Mouse (Mus musculus) limb, embryonic 11.5 days (tissue): ENCODE results near the gene Mical2. TPM values are rescaled to one million over a fixed set of nuclear protein-coding genes. Genes with fewer than 3 reads are reported as not detected.

Experiments used
- ATAC-seq: fragments of 200-750 bp; cut with Nextera tagmentation; 2 replicates; pipeline ENCODE4 v1.8.0; 2017; ENCODE audit warnings: low read depth; ENCODE audit not compliant: insufficient number of reproducible peaks, low FRiP score, low TSS enrichment
- DNase-seq: peaks from one replicate; pipeline ENCODE4 v3.0.0-alpha.2; 2015; ENCODE audit warnings: low spot score
- H3K27ac ChIP-seq: fragments of 300-500 bp; sonication (generic); replicated peaks from 2 replicates; pipeline ENCODE4 v1.5.1; 2014; ENCODE audit warnings: low read depth, mild to moderate bottlenecking, low read length
- H3K27me3 ChIP-seq: fragments of 300-500 bp; sonication (generic); 2 replicates; pipeline ENCODE4 v1.6.1; 2014; ENCODE audit warnings: mild to moderate bottlenecking, low read length, mixed read lengths; ENCODE audit not compliant: control insufficient read depth, insufficient read depth
- H3K36me3 ChIP-seq: fragments of 300-500 bp; sonication (generic); 2 replicates; pipeline ENCODE4 v1.6.1; 2014; ENCODE audit warnings: mild to moderate bottlenecking, low read length, moderate library complexity, mixed read lengths; ENCODE audit not compliant: control insufficient read depth, insufficient read depth
- H3K4me1 ChIP-seq: fragments of 300-500 bp; sonication (generic); 2 replicates; pipeline ENCODE4 v1.6.1; 2014; ENCODE audit warnings: low read length, mixed read lengths; ENCODE audit not compliant: control insufficient read depth, insufficient read depth
- H3K4me2 ChIP-seq: fragments of 300-500 bp; sonication (generic); 2 replicates; pipeline ENCODE4 v1.6.1; 2014; ENCODE audit warnings: low read depth, mild to moderate bottlenecking, moderate library complexity; ENCODE audit not compliant: severe bottlenecking
- H3K4me3 ChIP-seq: fragments of 300-500 bp; sonication (generic); 2 replicates; pipeline ENCODE4 v1.5.1; 2014; ENCODE audit warnings: low read depth, low read length
- H3K9ac ChIP-seq: fragments of 300-500 bp; sonication (generic); 2 replicates; pipeline ENCODE4 v1.6.1; 2014; ENCODE audit warnings: mild to moderate bottlenecking, low read length
- H3K9me3 ChIP-seq: fragments of 300-500 bp; sonication (generic); 2 replicates; pipeline ENCODE4 v1.6.1; 2016; ENCODE audit warnings: low read length; ENCODE audit not compliant: control insufficient read depth
- WGBS: fragments of 180-500 bp; shearing (Covaris S2); extraction: QIAGEN DNeasy Blood & Tissue Kit; methylation state at CpG from one replicate; pipeline ENCODE4 v1.1.7; 2014; 5-methylcytosine and 5-hydroxymethylcytosine counted together
- polyA plus RNA-seq: library from polyadenylated mRNA; unstranded; fragments of >200 nt; fragmentation: Nextera tagmentation; extraction: Ambion mirVana; gene quantifications from 2 replicates; pipeline ENCODE4 v1.2.1, GENCODE M21; 2014

Mical2 gene
- polyA plus RNA-seq, 1 experiment from 2014 or later: 2.3 TPM

DNA sequence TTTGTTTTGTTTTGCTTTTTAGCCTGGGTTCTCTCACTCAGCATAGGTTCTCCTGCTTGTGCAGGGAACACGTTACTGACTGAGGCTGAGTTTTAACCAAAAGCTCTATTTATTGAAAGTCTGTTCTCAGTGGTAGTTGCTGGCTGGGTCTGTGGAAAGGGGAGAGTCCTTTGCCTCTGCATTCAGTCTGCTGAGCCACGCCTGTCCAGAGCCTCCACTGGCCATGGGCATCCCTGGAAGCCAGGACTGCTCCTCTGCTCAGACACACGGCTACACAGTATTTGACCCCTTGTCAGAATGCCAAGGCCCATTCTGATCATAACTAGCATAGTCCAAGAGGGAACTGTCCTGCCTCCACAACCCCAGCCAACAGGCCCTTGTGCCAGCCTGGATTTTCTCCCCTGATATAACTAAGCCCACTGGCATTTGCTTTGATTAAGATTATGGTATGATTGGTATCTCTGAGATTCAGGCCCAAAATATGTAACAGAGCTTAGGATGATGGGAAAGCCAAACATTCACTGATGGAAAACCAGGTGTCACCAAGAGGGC lies 73.3 kb downstream of the Mical2 start:
- Histone ChIP-seq H3K9ac (no peak overlapping the region), H3K36me3 (no peaks in the 10 kb centered on the region), H3K4me1 (no peaks in the 10 kb centered on the region), H3K27ac (no peak overlapping the region), H3K9me3 (no peaks in the 10 kb centered on the region), H3K4me3 (no peak overlapping the region), H3K27me3 (no peaks in the 10 kb centered on the region), H3K4me2 (no peak overlapping the region)
- ATAC-seq (no peak), DNase-seq (no peak)
- WGBS: 80% methylated on average over 3 of the region's 3 CpGs

DNA sequence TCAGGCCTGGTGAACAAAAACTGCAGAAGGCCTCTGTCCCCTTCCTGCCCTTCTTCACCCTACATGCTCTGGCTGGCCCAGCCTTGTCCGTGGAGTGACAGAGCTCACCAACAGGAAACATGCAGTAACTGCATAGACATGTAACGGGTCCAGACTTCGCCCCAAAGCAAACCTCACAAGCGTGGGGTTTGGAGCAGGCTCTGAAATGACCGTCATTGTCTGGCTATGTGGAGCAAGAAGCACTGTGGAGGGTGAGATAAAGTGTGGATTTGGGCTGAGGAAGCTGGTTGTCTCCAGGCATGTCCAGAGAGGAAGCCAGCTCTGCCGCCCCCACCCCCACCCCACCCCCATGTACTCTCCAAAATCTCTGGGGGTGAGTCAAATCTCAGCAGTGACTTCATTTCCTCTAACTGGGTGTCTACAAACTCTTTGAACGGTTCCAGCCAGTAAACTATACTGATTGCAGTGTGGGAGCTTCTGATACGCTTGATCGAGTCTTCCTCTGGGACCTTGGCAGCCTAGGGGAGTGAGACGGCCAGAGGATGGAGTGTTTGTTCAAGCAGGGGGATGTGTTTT lies 74.0 kb downstream of the Mical2 start:
- no peaks in the 10 kb centered on the region for H3K36me3 ChIP-seq
- DNase-seq: no peak
- no peak overlapping the region for H3K27ac ChIP-seq
- H3K4me3 ChIP-seq: no peak overlapping the region
- WGBS: 78% methylated on average over 10 of the region's 10 CpGs
- H3K4me1 ChIP-seq: no peaks in the 10 kb centered on the region
- no peaks in the 10 kb centered on the region for H3K27me3 ChIP-seq
- H3K4me2 ChIP-seq: no peak overlapping the region
- ATAC-seq: no peak
- H3K9ac ChIP-seq: no peak overlapping the region
- H3K9me3 ChIP-seq: no peaks in the 10 kb centered on the region

DNA sequence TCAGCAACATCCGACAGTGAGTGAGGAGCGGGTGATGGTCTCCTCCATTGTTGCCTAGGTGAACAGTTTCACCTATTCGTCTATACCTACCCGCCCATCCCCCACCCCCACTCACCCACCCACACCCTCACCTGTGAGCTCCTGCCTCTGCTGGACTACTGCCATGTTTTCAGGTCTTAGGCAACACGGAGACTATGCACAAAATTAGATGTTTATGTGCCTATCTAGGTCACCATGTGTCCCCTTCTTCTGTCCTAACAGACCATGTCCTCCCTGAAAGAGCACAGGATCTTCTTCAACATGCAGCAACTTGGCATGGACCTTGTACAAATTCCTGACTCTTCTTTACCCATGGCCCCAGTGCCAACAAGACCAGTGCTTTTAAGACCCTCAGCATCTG lies 74.5 kb downstream of the Mical2 start:
- 85% methylated on average over 5 of the region's 5 CpGs for WGBS
- Histone ChIP-seq H3K9ac (no peak overlapping the region), H3K27me3 (no peaks in the 10 kb centered on the region), H3K4me1 (no peaks in the 10 kb centered on the region), H3K27ac (no peak overlapping the region), H3K9me3 (no peaks in the 10 kb centered on the region), H3K4me3 (no peak overlapping the region), H3K4me2 (no peak overlapping the region), H3K36me3 (no peaks in the 10 kb centered on the region)
- ATAC-seq: no peak
- no peak for DNase-seq

GRCm38 (mm10) chr7:112301052-112301451 lies 75.4 kb downstream of the Mical2 start:
- H3K4me3 ChIP-seq: no peak overlapping the region
- H3K4me1 ChIP-seq: no peaks in the 10 kb centered on the region
- no peak overlapping the region for H3K4me2 ChIP-seq
- ATAC-seq (no peak), DNase-seq (no peak)
- no peak overlapping the region for H3K9ac ChIP-seq
- no peaks in the 10 kb centered on the region for H3K27me3 ChIP-seq
- H3K9me3 ChIP-seq: no peaks in the 10 kb centered on the region
- no peaks in the 10 kb centered on the region for H3K36me3 ChIP-seq
- no peak overlapping the region for H3K27ac ChIP-seq

GRCm38 (mm10) chr7:112304382-112304781 lies 78.7 kb downstream of the Mical2 start:
- H3K36me3 ChIP-seq: no peaks in the 10 kb centered on the region
- no peaks in the 10 kb centered on the region for H3K27me3 ChIP-seq
- no peak overlapping the region for H3K9ac ChIP-seq
- H3K4me2 ChIP-seq: no peak overlapping the region
- no peak overlapping the region for H3K4me3 ChIP-seq
- H3K27ac ChIP-seq: no peak overlapping the region; the same call in 1 of the 2 replicates
- H3K9me3 ChIP-seq: no peaks in the 10 kb centered on the region
- 89% methylated on average over 8 of the region's 8 CpGs for WGBS
- no peaks in the 10 kb centered on the region for H3K4me1 ChIP-seq
- DNase-seq: no peak
- no peak for ATAC-seq

DNA sequence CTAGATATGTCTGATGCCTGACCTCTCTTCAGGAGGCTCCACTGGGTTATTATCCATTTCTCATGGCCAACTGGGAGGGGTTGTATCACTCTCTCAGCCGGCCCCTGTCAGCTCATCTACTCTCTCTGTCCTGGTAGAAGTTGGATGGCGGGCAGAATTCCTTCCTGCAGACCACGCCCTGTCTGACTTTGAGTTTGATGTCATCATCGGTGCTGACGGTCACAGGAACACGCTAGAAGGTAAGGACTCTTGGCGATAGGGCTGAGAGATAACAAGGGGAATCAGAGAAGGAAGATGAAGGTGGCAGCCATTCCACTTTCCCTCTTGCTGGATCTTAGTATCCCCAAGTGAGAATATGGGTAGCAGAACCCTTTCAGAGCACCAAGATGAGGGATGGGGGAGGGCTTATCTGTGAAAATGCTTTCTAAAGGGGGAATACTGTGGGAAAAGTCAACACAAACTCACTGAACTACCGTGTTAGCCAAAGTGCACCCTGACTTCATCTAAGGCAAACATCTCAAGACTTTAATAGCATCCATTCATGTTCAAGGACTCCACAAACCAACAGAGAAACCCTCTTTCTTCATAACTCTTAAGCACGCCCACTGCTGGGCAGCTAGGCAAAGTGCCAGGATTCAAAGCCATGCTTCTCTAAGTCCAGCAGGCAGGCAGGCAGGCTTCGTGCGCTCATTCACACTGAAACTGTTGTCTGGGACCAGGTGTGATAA lies 83.8 kb downstream of the Mical2 start:
- Histone ChIP-seq H3K4me1 (peaks cover 3% of the 10 kb centered on the region; the same call in 1 of the 2 replicates), H3K9ac (no peak overlapping the region), H3K27ac (no peak overlapping the region), H3K9me3 (no peaks in the 10 kb centered on the region), H3K4me3 (no peak overlapping the region), H3K36me3 (no peaks in the 10 kb centered on the region), H3K27me3 (no peaks in the 10 kb centered on the region), H3K4me2 (no peak overlapping the region)
- ATAC-seq: no peak
- WGBS: 91% methylated on average over 11 of the region's 11 CpGs
- no peak for DNase-seq

GRCm38 (mm10) chr7:112310017-112310360 lies 84.3 kb downstream of the Mical2 start:
- Histone ChIP-seq H3K4me2 (no peak overlapping the region), H3K27ac (no peak overlapping the region), H3K9ac (no peak overlapping the region), H3K4me1 (peaks cover 3% of the 10 kb centered on the region; the same call in 1 of the 2 replicates), H3K9me3 (no peaks in the 10 kb centered on the region), H3K27me3 (no peaks in the 10 kb centered on the region), H3K36me3 (no peaks in the 10 kb centered on the region), H3K4me3 (no peak overlapping the region)
- DNase-seq: no peak
- WGBS: 92% methylated on average over 4 of the region's 4 CpGs
- ATAC-seq: no peak

- Histone ChIP-seq H3K27ac (no peak overlapping the region), H3K36me3 (no peaks in the 10 kb centered on the region), H3K4me1 (peaks cover 3% of the 10 kb centered on the region; the same call in 1 of the 2 replicates), H3K4me3 (no peak overlapping the region), H3K9me3 (no peaks in the 10 kb centered on the region), H3K9ac (no peak overlapping the region), H3K27me3 (no peaks in the 10 kb centered on the region), H3K4me2 (no peak overlapping the region)
- DNase-seq (no peak), ATAC-seq (no peak)
- WGBS: 70% methylated on average over 5 of the region's 5 CpGs
Measured at GRCm38 (mm10) chr7:112313211-112313610, 87.6 kb downstream of the Mical2 start.
